Mouse (Mus musculus) CH12.LX (cell line): ENCODE data around the gene Myo1c.

Experiments
- BHLHE40 ChIP-seq: IDR thresholded peaks from 2 replicates; pipeline ENCODE4 v1.6.1; 2011; ENCODE audit warnings: mild to moderate bottlenecking, low read depth, low read length, improper control_type of control experiment
- CTCF ChIP-seq, 2 experiments: IDR thresholded peaks in 1 of 2; conservative IDR thresholded peaks in 1 of 2; 2 replicates each; pipeline ENCODE4 v1.5.1; 2011 to 2012; ENCODE audit warnings: low read depth in 2 of 2, low read length in 2 of 2, improper control_type of control experiment in 1 of 2, inconsistent platforms in 1 of 2, mild to moderate bottlenecking in 1 of 2, moderate library complexity in 1 of 2
- E2F4 ChIP-seq: IDR thresholded peaks from 2 replicates; pipeline ENCODE4 v1.6.1; 2011; ENCODE audit warnings: low read depth, low read length, improper control_type of control experiment; ENCODE audit not compliant: insufficient replicate concordance
- ELF1 ChIP-seq: IDR thresholded peaks from 2 replicates; pipeline ENCODE4 v1.6.1; 2014; ENCODE audit warnings: low read depth, mild to moderate bottlenecking, inconsistent platforms, low read length, improper control_type of control experiment
- EP300 ChIP-seq: IDR thresholded peaks from 2 replicates; pipeline ENCODE4 v1.6.1; 2011; ENCODE audit warnings: low read length, improper control_type of control experiment
- JUND ChIP-seq: conservative IDR thresholded peaks from 2 replicates; pipeline ENCODE4 v1.6.1; 2011; ENCODE audit warnings: low read depth, low read length, improper control_type of control experiment
- POLR2A ChIP-seq: IDR thresholded peaks from 2 replicates; pipeline ENCODE4 v1.6.1; 2011; ENCODE audit warnings: low read depth, mild to moderate bottlenecking, improper control_type of control experiment, low read length
- RAD21 ChIP-seq: IDR thresholded peaks from 2 replicates; pipeline ENCODE4 v1.6.1; 2011; ENCODE audit warnings: low read depth, mild to moderate bottlenecking, low read length, improper control_type of control experiment, moderate library complexity
- SMC3 ChIP-seq: IDR thresholded peaks from 2 replicates; pipeline ENCODE4 v1.6.1; 2011; ENCODE audit warnings: low read depth, low read length, improper control_type of control experiment
- ZC3H11A ChIP-seq: IDR thresholded peaks from 2 replicates; pipeline ENCODE4 v1.6.1; 2012; ENCODE audit warnings: low read depth, mild to moderate bottlenecking, inconsistent platforms, low read length, improper control_type of control experiment
- ZNF384 ChIP-seq: IDR thresholded peaks from 2 replicates; pipeline ENCODE4 v1.6.1; 2012; ENCODE audit warnings: low read depth, low read length, improper control_type of control experiment, inconsistent platforms

DNA sequence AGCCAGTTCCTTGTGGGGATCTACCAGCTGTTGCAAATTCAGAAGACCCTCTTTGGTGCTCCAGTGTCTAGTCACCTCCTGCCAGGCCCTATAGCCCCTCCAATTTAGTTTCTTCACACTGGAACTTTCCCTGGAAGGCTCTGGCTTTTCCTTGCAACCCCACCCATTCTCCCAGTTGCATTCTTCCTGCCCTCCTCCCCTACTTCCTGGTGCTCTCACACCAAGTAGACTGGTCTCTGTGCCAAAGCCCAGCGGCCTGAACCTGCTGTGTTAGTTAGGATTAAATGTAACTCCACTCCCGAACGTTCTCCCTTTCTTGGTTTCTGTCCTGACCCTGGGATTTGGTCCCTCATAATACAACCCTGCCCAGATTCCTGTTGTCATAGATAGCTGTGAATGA, 15.5 kb upstream of the Myo1c start:
- TF ChIP-seq ELF1 (no peak), POLR2A (no peak), BHLHE40 (no peak), ZC3H11A (no peak), RAD21 (no peak), CTCF (conservative IDR thresholded peaks at IDR 0.05 in 1 of 2, IDR thresholded peaks at IDR 0.05 in 1 of 2; ENCODE audit: low read depth in 2 of 2, low read length in 2 of 2) (no peak), SMC3 (no peak), ZNF384 (no peak), JUND (no peak), E2F4 (no peak), EP300 (no peak)
